Mouse (Mus musculus) urinary bladder, postnatal 10 days (tissue): ENCODE measurements around the gene Gm17651.

Experiments used
- DNase-seq: peaks from one replicate; pipeline ENCODE4 v3.0.0; 2022; ENCODE audit warnings: low spot score

Gene Gm17651

GRCm38 (mm10) chr3:97628391-97629001, 46.0 kb downstream of the Gm17651 start, which contains the start of gene Fmo5:
Gene Fmo5 (plus strand): TSS chr3:97628804.
- DNase-seq = peak; percentile 26

- no peak for DNase-seq
Observed at GRCm38 (mm10) chr3:97627893-97628292, 46.6 kb downstream of the Gm17651 start.

- no peak for DNase-seq
Observed at GRCm38 (mm10) chr3:97624611-97625010, 49.9 kb downstream of the Gm17651 start.
